Mouse (Mus musculus) bone marrow macrophage, adult 2 months (primary cell): ENCODE measurements around the gene Cchcr1.

ENCODE experiments used
- CTCF ChIP-seq: IDR thresholded peaks from 2 replicates; pipeline ENCODE4 v1.5.1; 2012; ENCODE audit warnings: low read depth, mild to moderate bottlenecking, low read length, moderate library complexity
- POLR2A ChIP-seq: IDR thresholded peaks from 2 replicates; pipeline ENCODE4 v1.6.1; 2012; ENCODE audit warnings: mild to moderate bottlenecking, low read depth, low read length, borderline replicate concordance

DNA sequence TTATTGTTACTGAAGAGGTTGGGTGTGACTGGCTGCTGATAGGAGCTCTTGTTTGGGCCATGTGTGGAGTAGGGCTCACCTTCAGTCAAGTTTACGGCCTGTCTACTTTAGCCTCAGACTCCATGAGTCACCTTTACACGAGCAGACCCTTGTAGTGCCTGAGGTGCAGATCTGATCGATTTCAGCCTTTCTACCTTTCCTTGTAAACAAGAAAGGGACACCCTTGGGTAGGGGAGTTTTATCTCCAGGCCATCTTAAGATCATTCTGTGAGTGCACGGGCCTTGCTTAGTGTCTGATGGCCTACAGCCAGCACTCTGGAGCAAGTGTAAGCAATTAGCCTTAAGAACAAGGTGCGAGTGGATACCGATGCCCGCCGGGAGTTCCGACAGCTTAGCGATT is 10.0 kb upstream of the Cchcr1 start:
- TF ChIP-seq CTCF, result no peak
- no peak for TF ChIP-seq POLR2A
